Mouse (Mus musculus) testis, adult 2 months (tissue): ENCODE data around the gene Ets2. TPM values are rescaled to one million over a fixed set of nuclear protein-coding genes. Genes with fewer than 3 reads are reported as not detected.

Experiments
- H3K27ac ChIP-seq: fragments of 200-500 bp; 2 replicates; pipeline ENCODE4 v1.5.1; 2012; ENCODE audit warnings: low read depth, low read length; ENCODE audit not compliant: control insufficient read depth, insufficient read depth
- H3K27me3 ChIP-seq: fragments of 200-500 bp; 2 replicates; pipeline ENCODE4 v1.6.1; 2012; ENCODE audit warnings: mild to moderate bottlenecking, low read length, moderate library complexity; ENCODE audit not compliant: control insufficient read depth, insufficient read depth
- H3K36me3 ChIP-seq: fragments of 200-500 bp; 2 replicates; pipeline ENCODE4 v1.6.1; 2012; ENCODE audit warnings: mild to moderate bottlenecking, low read length; ENCODE audit not compliant: control insufficient read depth, insufficient read depth
- H3K4me1 ChIP-seq: fragments of 200-500 bp; 2 replicates; pipeline ENCODE4 v1.6.1; 2012; ENCODE audit warnings: low read length; ENCODE audit not compliant: control insufficient read depth, insufficient read depth
- H3K4me3 ChIP-seq: fragments of 200-500 bp; 2 replicates; pipeline ENCODE4 v1.5.1; 2012; ENCODE audit warnings: low read depth, mild to moderate bottlenecking, low read length, moderate library complexity, mixed read lengths; ENCODE audit not compliant: control insufficient read depth
- CTCF ChIP-seq: fragments of 200-500 bp; IDR thresholded peaks from 2 replicates; pipeline ENCODE4 v1.5.1; 2012; ENCODE audit warnings: low read depth, mild to moderate bottlenecking, inconsistent platforms, low read length, moderate library complexity; ENCODE audit not compliant: control insufficient read depth, insufficient read depth, insufficient replicate concordance
- POLR2A ChIP-seq: fragments of 200-500 bp; IDR thresholded peaks from 2 replicates; pipeline ENCODE4 v1.6.1; 2012; ENCODE audit warnings: low read depth, mild to moderate bottlenecking, inconsistent platforms, low read length, moderate library complexity; ENCODE audit not compliant: control insufficient read depth
- polyA plus RNA-seq: library from polyadenylated mRNA; depleted of rRNA; stranded (reverse); fragments of >200 nt; gene quantifications from 2 replicates; pipeline ENCODE4 v1.2.3, GENCODE M21; 2012

Ets2 gene
- polyA plus RNA-seq, 1 experiment = 1.0 TPM

GRCm38 (mm10) chr16:95728453-95729435 is 26.9 kb downstream of the Ets2 start:
- TF ChIP-seq CTCF (no peak), POLR2A (no peak)
- Histone ChIP-seq H3K36me3 (no peaks in the 10 kb centered on the region), H3K27me3 (no peaks in the 10 kb centered on the region), H3K27ac (no peak overlapping the region), H3K4me3 (no peak overlapping the region), H3K4me1 (no peaks in the 10 kb centered on the region; the same call in 1 of the 2 replicates)

- Histone ChIP-seq H3K4me3 (no peak overlapping the region), H3K4me1 (no peaks in the 10 kb centered on the region; the same call in 1 of the 2 replicates), H3K27ac (no peak overlapping the region), H3K27me3 (no peaks in the 10 kb centered on the region), H3K36me3 (no peaks in the 10 kb centered on the region)
- TF ChIP-seq POLR2A = no peak
- TF ChIP-seq CTCF = no peak
These were observed 27.9 kb downstream of the Ets2 start for GRCm38 (mm10) chr16:95729775-95730174.

- H3K27ac ChIP-seq = no peak overlapping the region
- H3K36me3 ChIP-seq = no peaks in the 10 kb centered on the region
- no peak overlapping the region for H3K4me3 ChIP-seq
- no peaks in the 10 kb centered on the region for H3K27me3 ChIP-seq
- H3K4me1 ChIP-seq = peaks cover 2% of the 10 kb centered on the region; the same call in 1 of the 2 replicates
- TF ChIP-seq POLR2A (no peak), CTCF (no peak)
These were observed 32.9 kb downstream of the Ets2 start for GRCm38 (mm10) chr16:95734785-95735184.

- H3K27ac ChIP-seq = no peak overlapping the region
These were observed 34.2 kb downstream of the Ets2 start for GRCm38 (mm10) chr16:95736059-95736458.

GRCm38 (mm10) chr16:95736470-95736869 is 34.6 kb downstream of the Ets2 start:
- Histone ChIP-seq H3K36me3 (no peaks in the 10 kb centered on the region), H3K27ac (no peak overlapping the region), H3K27me3 (no peaks in the 10 kb centered on the region), H3K4me3 (no peak overlapping the region), H3K4me1 (peaks cover 2% of the 10 kb centered on the region; the same call in 1 of the 2 replicates)
- no peak for TF ChIP-seq POLR2A
- no peak for TF ChIP-seq CTCF

More at GRCm38 (mm10) chr16:95736059-95736458, 34.2 kb downstream of the Ets2 start:
- Histone ChIP-seq H3K27me3 (no peaks in the 10 kb centered on the region), H3K4me1 (peaks cover 2% of the 10 kb centered on the region; the same call in 1 of the 2 replicates), H3K4me3 (no peak overlapping the region), H3K36me3 (no peaks in the 10 kb centered on the region)
- TF ChIP-seq POLR2A (no peak), CTCF (no peak)

- no peaks in the 10 kb centered on the region for H3K36me3 ChIP-seq
- no peak overlapping the region for H3K27ac ChIP-seq
- H3K4me3 ChIP-seq = peak overlapping the region; percentile 46
- TF ChIP-seq POLR2A (no peak), CTCF (no peak)
- H3K4me1 ChIP-seq = 0 out of 2 replicates have a peak, but pooled peaks cover 2% of the 10 kb centered on the region
- H3K27me3 ChIP-seq = no peaks in the 10 kb centered on the region
These were observed 37.6 kb downstream of the Ets2 start for GRCm38 (mm10) chr16:95739522-95739921.

- H3K4me3 ChIP-seq = no peak overlapping the region
- H3K27me3 ChIP-seq = no peaks in the 10 kb centered on the region
- no peaks in the 10 kb centered on the region for H3K36me3 ChIP-seq
- H3K4me1 ChIP-seq = 0 out of 2 replicates have a peak, but pooled peaks cover 2% of the 10 kb centered on the region
- no peak overlapping the region for H3K27ac ChIP-seq
- TF ChIP-seq POLR2A = no peak
- no peak for TF ChIP-seq CTCF
These were observed 39.5 kb downstream of the Ets2 start for GRCm38 (mm10) chr16:95741358-95741757.
